Mouse (Mus musculus): ENCODE results near the gene Topbp1. TPM values are rescaled to one million over a fixed set of nuclear protein-coding genes. Genes with fewer than 3 reads are reported as not detected.

Gene Topbp1
- total RNA-seq, 2 experiments from 2014 or later, result 128 to 228 TPM

DNA sequence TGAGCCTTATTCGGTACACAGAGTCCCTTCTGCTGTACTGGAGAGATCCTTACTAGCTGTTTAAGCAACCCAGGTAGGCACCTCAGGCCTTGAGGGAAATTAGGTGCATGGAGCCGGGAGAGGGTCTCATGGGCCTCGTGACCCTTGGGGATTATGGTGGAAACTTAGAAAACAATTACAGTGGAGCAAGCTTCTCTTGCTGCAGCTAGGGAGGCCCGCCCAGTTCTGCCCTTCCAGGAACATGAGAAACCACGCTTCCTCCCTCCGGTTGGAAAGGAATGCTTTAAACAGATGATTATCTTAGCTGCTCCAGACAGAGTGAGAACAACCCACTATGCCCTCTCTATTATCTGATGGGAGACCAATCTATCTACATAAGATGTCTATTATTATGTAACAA, 78.0 kb downstream of the Topbp1 start:
- ATAC-seq (replicated peaks; ENCODE audit: low FRiP score, poor library complexity, severe bottlenecking), result no peak

DNA sequence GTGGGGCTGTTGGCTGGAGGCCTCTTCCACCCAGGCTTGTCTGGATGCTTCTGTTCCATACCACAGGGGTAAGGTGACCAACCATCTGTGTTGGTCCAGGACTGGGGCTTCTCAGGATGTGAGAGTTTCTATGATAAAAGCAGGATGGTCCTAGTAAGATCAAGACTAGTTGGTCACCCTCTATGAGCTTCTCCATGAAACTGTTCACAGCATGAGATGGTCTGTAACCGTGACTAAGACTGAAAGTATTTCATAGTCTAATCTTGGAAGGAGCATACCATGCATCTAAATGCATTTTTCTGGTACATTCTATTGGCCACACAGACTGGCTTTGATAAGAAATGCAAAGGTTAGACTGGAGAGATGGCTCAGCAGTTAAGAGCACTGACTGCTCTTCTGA, 78.6 kb downstream of the Topbp1 start:
- ATAC-seq (replicated peaks; ENCODE audit: low FRiP score, poor library complexity, severe bottlenecking), result no peak

- ATAC-seq (replicated peaks; ENCODE audit: low FRiP score, poor library complexity, severe bottlenecking), result no peak
These were observed 79.3 kb downstream of the Topbp1 start for GRCm38 (mm10) chr9:103384141-103384796.

- no peak for ATAC-seq (replicated peaks; ENCODE audit: low FRiP score, poor library complexity, severe bottlenecking)
These were observed 80.6 kb downstream of the Topbp1 start for GRCm38 (mm10) chr9:103385600-103385999.

- ATAC-seq (replicated peaks; ENCODE audit: low FRiP score, poor library complexity, severe bottlenecking), result no peak
These were observed 81.6 kb downstream of the Topbp1 start for GRCm38 (mm10) chr9:103386573-103386972.

GRCm38 (mm10) chr9:103387011-103387653, 82.1 kb downstream of the Topbp1 start:
- ATAC-seq (replicated peaks; ENCODE audit: low FRiP score, poor library complexity, severe bottlenecking), result no peak

DNA sequence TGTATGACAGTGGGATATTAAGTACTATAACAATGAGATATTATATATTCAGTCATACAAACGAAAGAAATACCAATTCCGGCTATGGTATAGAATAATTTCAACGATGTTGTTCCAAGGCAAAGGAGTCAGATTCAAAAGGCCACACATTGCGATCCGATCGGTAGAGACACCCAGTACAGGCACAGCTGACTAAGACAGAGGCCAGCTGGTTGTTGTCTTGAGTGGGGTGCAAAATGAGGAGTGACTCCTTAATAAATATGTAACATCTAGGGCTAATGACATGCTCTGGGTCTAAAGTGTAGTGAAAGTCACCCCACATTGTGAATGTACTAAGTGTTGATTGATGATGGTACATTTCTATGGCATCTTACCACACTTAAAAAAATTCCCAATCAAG, 84.2 kb downstream of the Topbp1 start:
- no peak for ATAC-seq (replicated peaks; ENCODE audit: low FRiP score, poor library complexity, severe bottlenecking)

- ATAC-seq (replicated peaks; ENCODE audit: low FRiP score, poor library complexity, severe bottlenecking), result no peak
These were observed 86.9 kb downstream of the Topbp1 start for GRCm38 (mm10) chr9:103391796-103392372.

DNA sequence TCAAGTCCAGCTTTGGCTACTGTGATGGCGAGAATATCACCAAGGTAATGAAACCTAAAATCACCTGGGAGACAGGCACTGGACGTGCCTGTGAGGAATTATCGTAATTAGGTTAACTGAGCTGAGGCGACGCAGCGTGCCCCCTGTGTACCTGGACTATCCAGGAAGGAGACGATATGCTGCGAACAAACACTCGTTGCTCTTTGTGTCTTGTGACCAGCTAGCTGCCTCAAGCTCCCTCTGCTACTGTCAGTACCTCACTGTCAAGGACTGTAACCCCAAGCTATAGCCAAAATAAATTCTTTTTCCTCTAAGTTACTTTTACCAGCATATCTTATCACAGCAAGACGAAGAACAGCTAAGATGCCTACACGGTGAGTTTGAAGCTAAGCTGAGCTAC, 88.2 kb downstream of the Topbp1 start:
- ATAC-seq (replicated peaks; ENCODE audit: low FRiP score, poor library complexity, severe bottlenecking), result no peak

DNA sequence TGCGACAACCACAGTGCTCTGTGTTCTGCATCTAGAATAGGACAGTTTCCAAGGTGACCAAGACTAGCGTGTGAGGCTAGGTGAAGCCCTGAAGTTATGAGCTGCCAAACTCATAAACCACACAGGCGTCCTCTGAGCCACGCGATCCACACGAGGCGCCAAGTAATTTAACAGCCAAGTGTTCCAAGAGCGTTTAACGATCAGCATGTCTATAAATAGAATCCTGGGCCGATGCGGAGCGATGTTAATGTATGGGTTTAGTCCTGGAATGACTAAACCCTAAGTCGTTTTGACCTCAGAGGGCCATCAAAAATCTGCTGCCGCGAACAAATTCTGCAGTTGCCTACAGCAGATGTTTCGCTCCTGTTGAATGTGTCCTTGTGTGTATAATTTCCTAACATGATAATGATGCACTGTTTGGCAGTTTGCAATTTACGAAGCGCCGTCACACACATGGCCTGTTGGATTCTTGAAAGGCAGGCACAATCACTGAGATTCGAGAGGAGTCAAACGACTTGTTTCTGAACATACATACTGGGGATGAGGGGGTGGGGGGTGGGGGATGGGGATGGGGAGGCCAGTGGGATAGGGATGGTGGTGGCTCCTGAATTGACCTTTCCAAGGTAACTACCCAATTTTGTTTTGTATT, 93.6 kb downstream of the Topbp1 start:
- ATAC-seq (replicated peaks; ENCODE audit: low FRiP score, poor library complexity, severe bottlenecking), result no peak

Other genes starting within 250 kb of the Topbp1 start
- gene Rab6b, start 193.4 kb upstream of the Topbp1 start, total RNA-seq (2015; ENCODE audit: low replicate concordance), result 0.36 and 0.42 TPM in 2 replicates
- 0.61 and 0.64 TPM in 2 replicates for gene Rab6b, start 193.4 kb upstream of the Topbp1 start, total RNA-seq (2017; ENCODE audit: low replicate concordance)
- 4.0 and 8.0 TPM in 2 replicates for gene Srprb, start 103.1 kb upstream of the Topbp1 start, total RNA-seq (2015; ENCODE audit: low replicate concordance)
- gene Srprb, start 103.1 kb upstream of the Topbp1 start, total RNA-seq (2017; ENCODE audit: low replicate concordance), result 3.6 and 4.7 TPM in 2 replicates
- gene Gm20425, start 74.9 kb upstream of the Topbp1 start, total RNA-seq (2015; ENCODE audit: low replicate concordance), result not detected in 2 replicates
- gene Gm20425, start 74.9 kb upstream of the Topbp1 start, total RNA-seq (2017; ENCODE audit: low replicate concordance), result 0.68 TPM in 1 of 2 replicates, not detected in the other
- 102 and 125 TPM in 2 replicates for gene Trf, start 74.8 kb upstream of the Topbp1 start, total RNA-seq (2015; ENCODE audit: low replicate concordance)
- 48.3 and 79.1 TPM in 2 replicates for gene Trf, start 74.8 kb upstream of the Topbp1 start, total RNA-seq (2017; ENCODE audit: low replicate concordance)
- gene 1300017J02Rik, start 133 bp upstream of the Topbp1 start, total RNA-seq (2015; ENCODE audit: low replicate concordance), result 185 and 265 TPM in 2 replicates
- gene 1300017J02Rik, start 133 bp upstream of the Topbp1 start, total RNA-seq (2017; ENCODE audit: low replicate concordance), result 172 and 265 TPM in 2 replicates
- 71.7 and 73.2 TPM in 2 replicates for gene Cdv3, start 60.6 kb downstream of the Topbp1 start, total RNA-seq (2015; ENCODE audit: low replicate concordance)
- 92.0 and 94.8 TPM in 2 replicates for gene Cdv3, start 60.6 kb downstream of the Topbp1 start, total RNA-seq (2017; ENCODE audit: low replicate concordance)
- gene Bfsp2, start 175.2 kb downstream of the Topbp1 start, total RNA-seq (2015; ENCODE audit: low replicate concordance), result 1.8 and 2.1 TPM in 2 replicates
- gene Bfsp2, start 175.2 kb downstream of the Topbp1 start, total RNA-seq (2017; ENCODE audit: low replicate concordance), result 5.4 TPM in 1 of 2 replicates, not detected in the other